Mouse (Mus musculus) adrenal gland, adult 8-10 months (tissue): ENCODE data around the gene Riiad1. TPM values are rescaled to one million over a fixed set of nuclear protein-coding genes. Genes with fewer than 3 reads are reported as not detected.

Experiments
- DNase-seq: peaks from one replicate; pipeline ENCODE4 v3.0.0; 2022
- total RNA-seq, 4 experiments: library from RNA; stranded (reverse); gene quantifications; 2 replicates each; pipeline ENCODE4 v1.2.4; 2022

Gene Riiad1
- total RNA-seq = 1 to 10 TPM; 2.4 to 8.5 (median 3.3) TPM

GRCm38 (mm10) chr3:94480291-94480884 is at the start of gene Riiad1:
Gene Riiad1, minus strand, starts transcription at chr3:94480341.
- no peak for DNase-seq

GRCm38 (mm10) chr3:94526731-94527130 is 46.6 kb upstream of the Riiad1 start:
- DNase-seq = no peak

GRCm38 (mm10) chr3:94506664-94507063 is 26.5 kb upstream of the Riiad1 start:
- no peak for DNase-seq

- DNase-seq = no peak
These were observed 22.1 kb upstream of the Riiad1 start for GRCm38 (mm10) chr3:94502243-94502642.

- no peak for DNase-seq
These were observed 17.0 kb upstream of the Riiad1 start for GRCm38 (mm10) chr3:94497162-94497561.

GRCm38 (mm10) chr3:94487581-94487980 is 7.4 kb upstream of the Riiad1 start:
- DNase-seq = no peak

- no peak for DNase-seq
These were observed 5.8 kb upstream of the Riiad1 start for GRCm38 (mm10) chr3:94485922-94486321.

GRCm38 (mm10) chr3:94483790-94484439 is 3.8 kb upstream of the Riiad1 start:
- DNase-seq = peak; percentile 49

- peak; percentile 47 for DNase-seq
These were observed 2.7 kb upstream of the Riiad1 start for GRCm38 (mm10) chr3:94482764-94483385.

GRCm38 (mm10) chr3:94481429-94481828 is 1.3 kb upstream of the Riiad1 start:
- DNase-seq = no peak

- no peak for DNase-seq
These were observed 577 bp downstream of the Riiad1 start for GRCm38 (mm10) chr3:94479564-94479963.

GRCm38 (mm10) chr3:94478591-94479169 is 1.5 kb downstream of the Riiad1 start:
- no peak for DNase-seq

- DNase-seq = no peak
These were observed 2.1 kb downstream of the Riiad1 start, which contains the start of gene Celf3 for GRCm38 (mm10) chr3:94477981-94478422. Gene Celf3, plus strand, starts transcription at chr3:94478295.

- no peak for DNase-seq
These were observed 2.7 kb downstream of the Riiad1 start for GRCm38 (mm10) chr3:94477444-94477843.

- DNase-seq = no peak
These were observed 3.7 kb downstream of the Riiad1 start for GRCm38 (mm10) chr3:94476301-94477035.

- no peak for DNase-seq
These were observed 6.4 kb downstream of the Riiad1 start for GRCm38 (mm10) chr3:94473567-94474232.

GRCm38 (mm10) chr3:94473115-94473505 is 7.0 kb downstream of the Riiad1 start:
- no peak for DNase-seq

GRCm38 (mm10) chr3:94472447-94473114 is 7.6 kb downstream of the Riiad1 start:
- no peak for DNase-seq

- DNase-seq = no peak
These were observed 11.2 kb downstream of the Riiad1 start for GRCm38 (mm10) chr3:94468931-94469330.

GRCm38 (mm10) chr3:94465632-94466430 is 14.3 kb downstream of the Riiad1 start:
- no peak for DNase-seq
